Mouse (Mus musculus) forebrain, embryonic 15.5 days (tissue): ENCODE data around the gene Emilin3. TPM values are rescaled to one million over a fixed set of nuclear protein-coding genes. Genes with fewer than 3 reads are reported as not detected.

Experiments
- ATAC-seq: fragments of 200-750 bp; cut with Nextera tagmentation; replicated peaks from 2 replicates; pipeline ENCODE4 v1.8.0; 2017; ENCODE audit warnings: mild to moderate bottlenecking, moderate TSS enrichment, moderate library complexity
- H3K27ac ChIP-seq: fragments of 300-500 bp; sonication (generic); replicated peaks from 2 replicates; pipeline ENCODE4 v1.5.1; 2015; ENCODE audit warnings: mild to moderate bottlenecking, inconsistent platforms
- H3K27me3 ChIP-seq: fragments of 300-500 bp; sonication (generic); 2 replicates; pipeline ENCODE4 v1.6.1; 2015; ENCODE audit warnings: inconsistent platforms
- H3K36me3 ChIP-seq: fragments of 300-500 bp; sonication (generic); 2 replicates; pipeline ENCODE4 v1.6.1; 2015; ENCODE audit warnings: mild to moderate bottlenecking, inconsistent platforms
- H3K4me1 ChIP-seq: fragments of 300-500 bp; sonication (generic); 2 replicates; pipeline ENCODE4 v1.6.1; 2015; ENCODE audit warnings: inconsistent platforms
- H3K4me2 ChIP-seq: fragments of 300-500 bp; sonication (generic); replicated peaks from 2 replicates; pipeline ENCODE4 v1.6.1; 2015; ENCODE audit warnings: mild to moderate bottlenecking, inconsistent platforms
- H3K4me3 ChIP-seq: fragments of 300-500 bp; sonication (generic); 2 replicates; pipeline ENCODE4 v1.5.1; 2015; ENCODE audit warnings: mild to moderate bottlenecking, inconsistent platforms
- H3K9ac ChIP-seq: fragments of 300-500 bp; sonication (generic); replicated peaks from 2 replicates; pipeline ENCODE4 v1.6.1; 2015; ENCODE audit warnings: mild to moderate bottlenecking, inconsistent platforms
- H3K9me3 ChIP-seq: fragments of 300-500 bp; sonication (generic); 2 replicates; pipeline ENCODE4 v1.6.1; 2016; ENCODE audit warnings: inconsistent platforms
- WGBS: fragments of 180-500 bp; shearing (Covaris S2); methylation state at CpG from one replicate; pipeline ENCODE4 v1.1.7; 2015; ENCODE audit warnings: mixed read lengths; 5-methylcytosine and 5-hydroxymethylcytosine counted together
- polyA plus RNA-seq: library from polyadenylated mRNA; unstranded; fragments of >200 nt; fragmentation: Nextera tagmentation; extraction: Ambion mirVana; gene quantifications from 2 replicates; pipeline ENCODE4 v1.2.1, GENCODE M21; 2015

Gene Emilin3
- polyA plus RNA-seq, 1 experiment from 2014 or later, result 0.34 TPM

GRCm38 (mm10) chr2:160934451-160934850 is 22.3 kb upstream of the Emilin3 start:
- Histone ChIP-seq H3K27me3 (no peaks in the 10 kb centered on the region), H3K9me3 (no peaks in the 10 kb centered on the region), H3K4me1 (peaks cover 3% of the 10 kb centered on the region; the same call in 1 of the 2 replicates), H3K9ac (no peak overlapping the region), H3K4me3 (no peak overlapping the region), H3K27ac (no peak overlapping the region), H3K36me3 (no peaks in the 10 kb centered on the region), H3K4me2 (no peak overlapping the region)
- no peak for ATAC-seq
- WGBS, result 63% methylated on average over 4 of the region's 4 CpGs

- Histone ChIP-seq H3K27ac (no peak overlapping the region), H3K9me3 (no peaks in the 10 kb centered on the region), H3K4me2 (no peak overlapping the region), H3K9ac (no peak overlapping the region), H3K36me3 (no peaks in the 10 kb centered on the region), H3K27me3 (no peaks in the 10 kb centered on the region), H3K4me3 (no peak overlapping the region), H3K4me1 (peaks cover 3% of the 10 kb centered on the region; the same call in 1 of the 2 replicates)
- 65% methylated on average over 5 of the region's 5 CpGs for WGBS
- ATAC-seq, result no peak
Observed at GRCm38 (mm10) chr2:160933890-160934289, 21.8 kb upstream of the Emilin3 start.

GRCm38 (mm10) chr2:160932981-160933380 is 20.9 kb upstream of the Emilin3 start:
- Histone ChIP-seq H3K27me3 (no peaks in the 10 kb centered on the region), H3K4me3 (no peak overlapping the region), H3K4me1 (peaks cover 3% of the 10 kb centered on the region; the same call in 1 of the 2 replicates), H3K4me2 (no peak overlapping the region), H3K9me3 (no peaks in the 10 kb centered on the region), H3K36me3 (no peaks in the 10 kb centered on the region), H3K9ac (no peak overlapping the region), H3K27ac (no peak overlapping the region)
- no peak for ATAC-seq
- 84% methylated on average over 3 of the region's 3 CpGs for WGBS

DNA sequence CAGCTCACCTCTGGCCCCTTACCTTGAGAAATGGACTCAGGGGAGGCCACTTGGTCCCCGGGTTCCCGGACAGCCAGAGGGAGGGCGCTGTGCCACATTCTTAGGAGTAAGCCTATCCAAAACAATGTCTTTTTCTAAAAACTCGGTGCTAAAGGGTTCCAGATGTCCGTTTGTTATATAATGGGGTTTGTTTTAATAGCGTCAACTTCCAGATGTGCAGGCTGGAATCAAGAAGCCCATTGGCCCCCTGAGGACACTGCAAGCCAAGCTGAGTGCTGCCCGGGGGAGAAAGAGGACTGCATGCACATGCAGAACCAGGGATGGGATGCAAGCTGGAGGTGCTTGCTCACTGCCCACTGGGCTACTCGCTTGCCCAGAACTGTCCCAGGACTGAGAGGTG is 20.2 kb upstream of the Emilin3 start:
- Histone ChIP-seq H3K9me3 (no peaks in the 10 kb centered on the region), H3K4me3 (no peak overlapping the region), H3K27ac (no peak overlapping the region), H3K36me3 (no peaks in the 10 kb centered on the region), H3K9ac (no peak overlapping the region), H3K4me1 (peaks cover 3% of the 10 kb centered on the region; the same call in 1 of the 2 replicates), H3K4me2 (no peak overlapping the region), H3K27me3 (no peaks in the 10 kb centered on the region)
- 78% methylated on average over 8 of the region's 8 CpGs for WGBS
- ATAC-seq, result no peak

DNA sequence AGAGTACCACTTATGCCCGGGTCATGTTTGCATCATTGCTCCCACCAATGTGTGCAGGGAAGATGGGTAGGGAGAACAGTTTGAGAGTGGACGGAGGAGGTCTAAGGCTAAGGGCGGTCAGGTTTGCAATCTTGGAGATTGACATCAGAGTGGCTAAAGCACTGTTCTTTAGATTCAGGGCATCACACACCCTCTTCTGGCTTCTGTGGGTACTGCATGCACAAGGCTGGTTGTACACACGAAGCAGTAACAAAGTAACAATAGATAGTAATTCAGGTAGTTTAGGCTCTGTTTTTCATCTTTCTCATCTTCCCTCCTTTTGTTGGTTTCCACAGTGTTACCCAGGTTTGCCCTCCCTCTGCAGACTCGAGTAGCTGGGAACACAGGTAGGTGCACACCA is 19.2 kb upstream of the Emilin3 start:
- ATAC-seq, result no peak
- WGBS, result 94% methylated on average over 5 of the region's 5 CpGs
- Histone ChIP-seq H3K27me3 (no peaks in the 10 kb centered on the region), H3K4me3 (no peak overlapping the region), H3K9ac (no peak overlapping the region), H3K9me3 (no peaks in the 10 kb centered on the region), H3K4me2 (no peak overlapping the region), H3K4me1 (peaks cover 3% of the 10 kb centered on the region; the same call in 1 of the 2 replicates), H3K27ac (no peak overlapping the region), H3K36me3 (no peaks in the 10 kb centered on the region)

- Histone ChIP-seq H3K4me2 (no peak overlapping the region), H3K9me3 (no peaks in the 10 kb centered on the region), H3K4me3 (no peak overlapping the region), H3K27ac (no peak overlapping the region), H3K27me3 (no peaks in the 10 kb centered on the region), H3K36me3 (no peaks in the 10 kb centered on the region), H3K9ac (no peak overlapping the region), H3K4me1 (no peaks in the 10 kb centered on the region)
- WGBS, result 54% methylated on average over 9 of the region's 9 CpGs
- ATAC-seq, result no peak
Observed at GRCm38 (mm10) chr2:160925203-160925602, 13.1 kb upstream of the Emilin3 start.

GRCm38 (mm10) chr2:160921285-160921684 is 9.2 kb upstream of the Emilin3 start:
- no peak overlapping the region for H3K27ac ChIP-seq
- H3K4me2 ChIP-seq, result no peak overlapping the region
- 75% methylated on average over 7 of the region's 7 CpGs for WGBS
- 0 out of 2 replicates have a peak, but pooled peaks cover 4% of the 10 kb centered on the region for H3K4me1 ChIP-seq
- H3K4me3 ChIP-seq, result no peak overlapping the region
- no peaks in the 10 kb centered on the region for H3K36me3 ChIP-seq
- H3K27me3 ChIP-seq, result no peaks in the 10 kb centered on the region
- no peaks in the 10 kb centered on the region for H3K9me3 ChIP-seq
- no peak for ATAC-seq
- H3K9ac ChIP-seq, result no peak overlapping the region

- no peak overlapping the region for H3K4me2 ChIP-seq
- ATAC-seq, result no peak
- H3K27ac ChIP-seq, result no peak overlapping the region
- 0 out of 2 replicates have a peak, but pooled peaks cover 7% of the 10 kb centered on the region for H3K4me1 ChIP-seq
- 85% methylated on average over 2 of the region's 2 CpGs for WGBS
- peaks cover 6% of the 10 kb centered on the region for H3K27me3 ChIP-seq
- no peak overlapping the region for H3K9ac ChIP-seq
- H3K4me3 ChIP-seq, result no peak overlapping the region
- H3K9me3 ChIP-seq, result no peaks in the 10 kb centered on the region
- no peaks in the 10 kb centered on the region for H3K36me3 ChIP-seq
Observed at GRCm38 (mm10) chr2:160918930-160919215, 6.7 kb upstream of the Emilin3 start.

DNA sequence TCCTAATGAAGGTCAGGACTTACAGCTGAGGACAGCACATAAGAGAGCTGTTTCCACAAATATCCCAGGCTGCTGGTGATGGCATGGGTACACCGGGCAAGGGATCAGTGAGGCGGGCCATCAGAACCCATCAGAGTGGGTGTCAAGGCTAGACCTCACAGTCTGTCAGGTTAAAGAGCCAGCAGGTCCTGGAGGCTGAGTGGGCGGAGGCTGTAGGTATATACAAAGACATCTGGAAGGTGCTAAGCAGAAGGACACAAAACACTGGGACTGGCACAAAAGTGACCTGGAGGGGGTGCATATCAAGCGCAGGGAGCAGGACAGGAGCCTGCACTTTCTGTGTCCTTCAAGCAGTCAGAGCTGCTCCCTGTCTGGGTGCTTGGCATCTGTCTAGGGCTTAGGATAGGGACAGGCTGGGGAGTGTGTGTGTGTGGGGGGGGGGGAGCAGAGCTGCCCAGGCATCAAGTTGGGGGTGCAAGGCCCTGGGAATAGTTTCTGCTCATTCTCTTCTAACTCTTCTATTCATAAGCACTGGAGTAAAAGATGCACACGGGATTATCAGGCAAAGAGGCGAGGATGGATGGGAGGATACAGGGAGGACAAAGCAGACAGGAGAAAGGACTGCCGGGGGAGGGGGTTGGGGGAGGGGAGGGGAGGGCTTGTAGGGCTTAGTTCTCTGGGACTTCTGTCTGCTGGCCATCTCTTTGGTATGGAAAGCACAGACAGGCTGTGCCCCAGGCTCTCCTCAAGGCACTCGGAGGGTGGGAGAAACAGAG is 6.2 kb upstream of the Emilin3 start:
- no peak overlapping the region for H3K9ac ChIP-seq
- no peaks in the 10 kb centered on the region for H3K36me3 ChIP-seq
- no peak overlapping the region for H3K27ac ChIP-seq
- ATAC-seq, result no peak
- no peak overlapping the region for H3K4me2 ChIP-seq
- WGBS, result 43% methylated on average over 8 of the region's 8 CpGs
- H3K27me3 ChIP-seq, result peaks cover 9% of the 10 kb centered on the region
- H3K4me1 ChIP-seq, result 0 out of 2 replicates have a peak, but pooled peaks cover 7% of the 10 kb centered on the region
- no peaks in the 10 kb centered on the region for H3K9me3 ChIP-seq
- H3K4me3 ChIP-seq, result no peak overlapping the region

- WGBS, result 96% methylated on average over 3 of the region's 3 CpGs
Observed at GRCm38 (mm10) chr2:160917313-160917712, 5.2 kb upstream of the Emilin3 start.

GRCm38 (mm10) chr2:160916714-160917113 is 4.6 kb upstream of the Emilin3 start:
- Histone ChIP-seq H3K9ac (no peak overlapping the region), H3K27me3 (peaks cover 25% of the 10 kb centered on the region), H3K4me3 (no peak overlapping the region), H3K36me3 (no peaks in the 10 kb centered on the region), H3K9me3 (no peaks in the 10 kb centered on the region), H3K27ac (no peak overlapping the region), H3K4me1 (peaks cover 15% of the 10 kb centered on the region), H3K4me2 (no peak overlapping the region)
- WGBS, result 54% methylated on average over 8 of the region's 8 CpGs
- ATAC-seq, result no peak

More at GRCm38 (mm10) chr2:160917313-160917712, 5.2 kb upstream of the Emilin3 start:
- no peak overlapping the region for H3K4me3 ChIP-seq
- no peak overlapping the region for H3K9ac ChIP-seq
- ATAC-seq, result no peak
- no peak overlapping the region for H3K27ac ChIP-seq
- no peak overlapping the region for H3K4me2 ChIP-seq
- no peaks in the 10 kb centered on the region for H3K36me3 ChIP-seq
- H3K27me3 ChIP-seq, result peaks cover 19% of the 10 kb centered on the region
- no peaks in the 10 kb centered on the region for H3K9me3 ChIP-seq
- peaks cover 9% of the 10 kb centered on the region for H3K4me1 ChIP-seq

GRCm38 (mm10) chr2:160915821-160916610 is 3.9 kb upstream of the Emilin3 start:
- no peak for ATAC-seq
- no peak overlapping the region for H3K4me3 ChIP-seq
- no peak overlapping the region for H3K9ac ChIP-seq
- H3K27ac ChIP-seq, result no peak overlapping the region
- no peaks in the 10 kb centered on the region for H3K36me3 ChIP-seq
- WGBS, result 75% methylated on average over 13 of the region's 13 CpGs
- H3K27me3 ChIP-seq, result peaks cover 32% of the 10 kb centered on the region
- H3K9me3 ChIP-seq, result no peaks in the 10 kb centered on the region
- H3K4me2 ChIP-seq, result no peak overlapping the region
- H3K4me1 ChIP-seq, result peaks cover 20% of the 10 kb centered on the region
